Mouse (Mus musculus): ENCODE results near the gene Rnh1.

DNA sequence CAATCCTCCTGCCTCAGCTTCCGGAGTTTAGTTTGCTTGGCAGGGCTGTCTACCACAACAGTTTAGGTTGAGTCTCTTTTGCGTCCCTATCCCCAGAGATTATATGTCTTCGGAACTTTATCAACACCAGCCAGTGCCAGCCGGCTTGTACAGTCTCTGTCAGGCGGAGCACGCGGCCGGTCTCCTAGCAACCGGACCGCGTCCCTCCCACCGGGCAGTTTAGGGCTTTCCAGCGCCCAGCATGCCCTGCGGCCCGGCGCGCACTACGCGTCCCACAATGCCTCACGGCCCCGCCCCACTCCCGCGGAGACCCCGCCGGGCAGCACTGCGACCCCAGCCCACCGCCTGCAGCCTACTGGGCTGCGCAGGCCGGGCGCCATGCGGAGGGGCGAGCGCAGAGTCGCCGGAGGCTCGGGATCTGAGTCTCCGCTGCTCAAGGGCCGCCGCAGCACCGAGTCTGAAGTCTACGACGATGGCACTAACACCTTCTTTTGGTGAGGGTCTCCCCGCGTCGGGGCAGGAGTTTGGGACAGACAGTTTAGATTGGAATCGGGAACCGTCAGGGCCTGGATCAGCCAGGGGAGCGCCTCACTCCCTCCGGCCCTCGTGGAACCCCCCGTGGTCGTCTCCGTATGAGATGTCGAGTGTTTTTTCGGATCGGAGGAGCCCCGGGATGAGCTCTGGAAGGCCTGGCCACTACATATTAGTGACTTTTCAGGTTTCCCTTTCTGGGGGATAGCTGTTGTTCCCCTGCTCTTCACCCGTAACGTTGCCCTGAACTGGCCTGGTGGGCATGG is 41.4 kb downstream of the Rnh1 start:
- TF ChIP-seq GATA1 (IDR thresholded peaks at IDR 0.05; ENCODE audit: borderline replicate concordance, low read length) (no peak), FLI1 (IDR thresholded peaks at IDR 0.05; ENCODE audit: low read length) (no peak)

All from megakaryocyte, embryonic 14.5 days (primary cell).